In genomic region chr13:3358996-3359750, GRCm38 (mm10) we compare ENCODE assay signal across 8 mouse cellular contexts.
DNase-seq lines count a peak whose midpoint lies in the region; ATAC-seq and TF ChIP-seq lines count a peak whose summit lies in the region.

No protein-coding gene starts in this region.

- H3K27ac ChIP-seq in lung, embryonic 14.5 days (ENCODE audit: low read depth), result no peak overlapping the region
- no peak overlapping the region for H3K27ac ChIP-seq in hindbrain, embryonic 11.5 days (ENCODE audit: low read depth, low read length)
- H3K27ac ChIP-seq in limb, embryonic 12.5 days, result no peak overlapping the region
- H3K27ac ChIP-seq in neural tube, embryonic 13.5 days (replicated peaks), result no peak overlapping the region

- no peaks in the 10 kb centered on the region for H3K36me3 ChIP-seq in lung, embryonic 14.5 days (ENCODE audit: insufficient read depth)
- no peaks in the 10 kb centered on the region for H3K36me3 ChIP-seq in hindbrain, embryonic 11.5 days (ENCODE audit: control insufficient read depth, insufficient read depth, low read length)
- H3K36me3 ChIP-seq in limb, embryonic 12.5 days, result no peaks in the 10 kb centered on the region
- H3K36me3 ChIP-seq in neural tube, embryonic 13.5 days, result no peaks in the 10 kb centered on the region

- H3K4me2 ChIP-seq in lung, embryonic 14.5 days, result peak overlapping the region; percentile 97
- peak overlapping the region; percentile 76 for H3K4me2 ChIP-seq in hindbrain, embryonic 11.5 days (replicated peaks; ENCODE audit: low read depth, low read length)
- peak overlapping the region; percentile 93 for H3K4me2 ChIP-seq in limb, embryonic 12.5 days
- H3K4me2 ChIP-seq in neural tube, embryonic 13.5 days, result peak overlapping the region; percentile 90

- no peaks in the 10 kb centered on the region for H3K4me1 ChIP-seq in lung, embryonic 14.5 days (ENCODE audit: insufficient read depth)
- peaks cover 5% of the 10 kb centered on the region; the same call in 1 of the 2 replicates for H3K4me1 ChIP-seq in hindbrain, embryonic 11.5 days (replicated peaks; ENCODE audit: control insufficient read depth, insufficient read depth, low read length)
- H3K4me1 ChIP-seq in limb, embryonic 12.5 days (replicated peaks), result peaks cover 15% of the 10 kb centered on the region
- peaks cover 32% of the 10 kb centered on the region for H3K4me1 ChIP-seq in neural tube, embryonic 13.5 days (replicated peaks)

- peak; percentile 44 for DNase-seq in lung, embryonic 14.5 days
- DNase-seq in lung, postnatal 14 days, result no peak
- DNase-seq in embryo, embryonic 9.5 days (ENCODE audit: extremely low spot score), result peak; percentile 39
- DNase-seq in hindbrain, embryonic 11.5 days (ENCODE audit: low spot score), result peak; percentile 49
- no peak for DNase-seq in spleen, adult 12 weeks (ENCODE audit: low spot score)
- DNase-seq in thymus, postnatal 36 days, result no peak

- H3K9ac ChIP-seq in lung, embryonic 14.5 days, result no peak overlapping the region
- no peak overlapping the region for H3K9ac ChIP-seq in hindbrain, embryonic 11.5 days (ENCODE audit: low read depth, low read length)
- peak overlapping the region; percentile 34; the same call in 1 of the 2 replicates for H3K9ac ChIP-seq in limb, embryonic 12.5 days (replicated peaks)
- H3K9ac ChIP-seq in neural tube, embryonic 13.5 days, result no peak overlapping the region

- H3K9me3 ChIP-seq in lung, embryonic 14.5 days (ENCODE audit: low read depth, low read length), result no peaks in the 10 kb centered on the region
- H3K9me3 ChIP-seq in hindbrain, embryonic 11.5 days (ENCODE audit: control insufficient read depth, low read length), result no peaks in the 10 kb centered on the region
- H3K9me3 ChIP-seq in limb, embryonic 12.5 days, result 0 out of 2 replicates have a peak, but pooled peaks cover 4% of the 10 kb centered on the region
- H3K9me3 ChIP-seq in neural tube, embryonic 13.5 days, result no peaks in the 10 kb centered on the region

- TF ChIP-seq CTCF in lung, embryonic 14.5 days (IDR thresholded peaks at IDR 0.05; ENCODE audit: low read depth), result no peak

- WGBS in lung, embryonic 14.5 days, result under 1% methylated on average over 41 of the region's 41 CpGs
- under 1% methylated on average over 41 of the region's 41 CpGs for WGBS in hindbrain, embryonic 11.5 days
- WGBS in limb, embryonic 12.5 days, result under 1% methylated on average over 41 of the region's 41 CpGs
- WGBS in neural tube, embryonic 13.5 days, result under 1% methylated on average over 41 of the region's 41 CpGs

- peak overlapping the region; percentile 53 for H3K4me3 ChIP-seq in lung, embryonic 14.5 days (ENCODE audit: low read depth, low read length)
- peak overlapping the region; percentile 42 for H3K4me3 ChIP-seq in hindbrain, embryonic 11.5 days (ENCODE audit: low read depth, low read length)
- peak overlapping the region; percentile 50 for H3K4me3 ChIP-seq in limb, embryonic 12.5 days (replicated peaks)
- H3K4me3 ChIP-seq in neural tube, embryonic 13.5 days, result peak overlapping the region; percentile 42

- peak; percentile 39; the same call in 1 of the 2 replicates for ATAC-seq in lung, embryonic 14.5 days (ENCODE audit: insufficient read depth)
- ATAC-seq in hindbrain, embryonic 11.5 days (ENCODE audit: low FRiP score), result peak; percentile 38; the same call in 1 of the 2 replicates
- no peak; the same call in 1 of the 2 replicates for ATAC-seq in limb, embryonic 12.5 days (ENCODE audit: insufficient number of reproducible peaks, insufficient read depth, low FRiP score, low TSS enrichment, low read depth)
- ATAC-seq in neural tube, embryonic 13.5 days (ENCODE audit: low read depth), result no peak

- H3K27me3 ChIP-seq in lung, embryonic 14.5 days (ENCODE audit: insufficient read depth, low read length), result peaks cover 35% of the 10 kb centered on the region
- peaks cover 39% of the 10 kb centered on the region for H3K27me3 ChIP-seq in hindbrain, embryonic 11.5 days (ENCODE audit: control insufficient read depth, insufficient read depth, low read length)
- peaks cover 49% of the 10 kb centered on the region for H3K27me3 ChIP-seq in limb, embryonic 12.5 days
- H3K27me3 ChIP-seq in neural tube, embryonic 13.5 days, result peaks cover 57% of the 10 kb centered on the region

Comparison
In these comparisons a context has a peak if more than half of its experiments do, and no peak if none do; other contexts are left out.
1. DNase-seq: peak in lung, embryonic 14.5 days (single experiment), embryo, embryonic 9.5 days (single experiment) and hindbrain, embryonic 11.5 days (single experiment); none in lung, postnatal 14 days (single experiment), spleen, adult 12 weeks (single experiment) and thymus, postnatal 36 days (0 of 2).
2. ATAC-seq: peak in lung, embryonic 14.5 days (single experiment) and hindbrain, embryonic 11.5 days (single experiment); none in limb, embryonic 12.5 days (single experiment) and neural tube, embryonic 13.5 days (single experiment).
3. Peak in every context shown above with its lines, with median percentiles within 50 percentile points of each other: H3K4me2 ChIP-seq and H3K4me3 ChIP-seq.